11 mouse cellular contexts compared by ENCODE assay signal in genomic region chr5:128877425-128878035, GRCm38 (mm10).
DNase-seq lines count a peak whose midpoint lies in the region; ATAC-seq and TF ChIP-seq lines count a peak whose summit lies in the region.
"Had no signal": no experiment of that assay in that cellular context is flagged by ENCODE, and none has a peak within 500 bp of the region (broad histone marks: within the 10 kb centered on the region; RNA-seq: fewer than 3 reads in every experiment).

No protein-coding gene starts in this region.

- peak overlapping the region; percentile 45; the same call in 1 of the 2 replicates for H3K27ac ChIP-seq in hindbrain, embryonic 14.5 days
- H3K27ac ChIP-seq in hindbrain, embryonic 10.5 days, result no peak overlapping the region
- H3K27ac ChIP-seq in layer of hippocampus, adult 2 months, result peak overlapping the region; percentile 84
- peak overlapping the region; percentile 28; the same call in 1 of the 2 replicates for H3K27ac ChIP-seq in olfactory bulb, adult 2 months (ENCODE audit: insufficient read depth, low read depth, low read length)
- H3K27ac ChIP-seq: embryonic facial prominence, embryonic 12.5 days; stomach, postnatal 0 days had no signal

- no peak overlapping the region for H3K4me2 ChIP-seq in hindbrain, embryonic 14.5 days (replicated peaks)
- H3K4me2 ChIP-seq: embryonic facial prominence, embryonic 12.5 days had no signal

- H3K9me3 ChIP-seq in hindbrain, embryonic 14.5 days (ENCODE audit: control insufficient read depth, low read length), result no peaks in the 10 kb centered on the region
- no peaks in the 10 kb centered on the region for H3K9me3 ChIP-seq in hindbrain, embryonic 10.5 days
- H3K9me3 ChIP-seq: embryonic facial prominence, embryonic 12.5 days had no signal

- peak; percentile 77; the same call in 1 of the 2 replicates for ATAC-seq in hindbrain, embryonic 14.5 days (ENCODE audit: low FRiP score)

- TF ChIP-seq POLR2A in olfactory bulb, adult 2 months (IDR thresholded peaks at IDR 0.05; ENCODE audit: insufficient read depth, low read depth, low read length), result no peak
- no peak for TF ChIP-seq POLR2A in lung, adult 2 months (IDR thresholded peaks at IDR 0.05; ENCODE audit: borderline replicate concordance, extremely low read depth, low read depth, low read length)

- H3K4me1 ChIP-seq in hindbrain, embryonic 14.5 days (replicated peaks; ENCODE audit: control insufficient read depth, insufficient read depth, low read length), result peaks cover 9% of the 10 kb centered on the region; the same call in 1 of the 2 replicates
- H3K4me1 ChIP-seq in hindbrain, embryonic 10.5 days (replicated peaks), result peaks cover 12% of the 10 kb centered on the region; the same call in 1 of the 2 replicates
- H3K4me1 ChIP-seq in olfactory bulb, adult 2 months (ENCODE audit: control insufficient read depth, insufficient read depth, low read length), result peaks cover 28% of the 10 kb centered on the region
- H3K4me1 ChIP-seq in lung, adult 2 months (ENCODE audit: control insufficient read depth, insufficient read depth, low read length), result no peaks in the 10 kb centered on the region
- H3K4me1 ChIP-seq: embryonic facial prominence, embryonic 12.5 days had no signal

- 18% methylated on average over 16 of the region's 16 CpGs for WGBS in hindbrain, embryonic 14.5 days
- 23% methylated on average over 16 of the region's 16 CpGs for WGBS in hindbrain, embryonic 10.5 days
- 12% methylated on average over 14 of the region's 16 CpGs for WGBS in olfactory bulb, adult 2 months
- 12% methylated on average over 16 of the region's 16 CpGs for WGBS in lung, adult 2 months

- H3K9ac ChIP-seq in hindbrain, embryonic 14.5 days, result no peak overlapping the region
- H3K9ac ChIP-seq: embryonic facial prominence, embryonic 12.5 days had no signal

- H3K36me3 ChIP-seq in hindbrain, embryonic 14.5 days (replicated peaks; ENCODE audit: control insufficient read depth, insufficient read depth), result no peaks in the 10 kb centered on the region
- H3K36me3 ChIP-seq in hindbrain, embryonic 10.5 days, result no peaks in the 10 kb centered on the region
- H3K36me3 ChIP-seq: embryonic facial prominence, embryonic 12.5 days had no signal

- H3K4me3 ChIP-seq in hindbrain, embryonic 14.5 days (replicated peaks; ENCODE audit: low read length), result no peak overlapping the region
- H3K4me3 ChIP-seq in hindbrain, embryonic 10.5 days, result no peak overlapping the region
- no peak overlapping the region for H3K4me3 ChIP-seq in layer of hippocampus, adult 2 months
- no peak overlapping the region for H3K4me3 ChIP-seq in olfactory bulb, adult 2 months (ENCODE audit: insufficient read depth, low read depth, low read length)
- no peak overlapping the region for H3K4me3 ChIP-seq in lung, adult 2 months (replicated peaks; ENCODE audit: extremely low read depth, low read depth, low read length)
- H3K4me3 ChIP-seq: embryonic facial prominence, embryonic 12.5 days; myocyte had no signal

- peak; percentile 58 for DNase-seq in hindbrain, embryonic 14.5 days (ENCODE audit: low spot score)
- DNase-seq in hindbrain, embryonic 10.5 days (ENCODE audit: low spot score), result no peak
- peak; percentile 82 for DNase-seq in cerebellum, adult 9-11 months
- peak; percentile 59 to 66 for DNase-seq in layer of hippocampus, adult 2 months (ENCODE audit: low spot score in 2 of 2)
- no peak for DNase-seq in adrenal gland, adult (ENCODE audit: inconsistent age in 2 of 2, low spot score in 1 of 2)
- DNase-seq in embryo, embryonic 10 days (ENCODE audit: low spot score), result no peak
- DNase-seq in lung, adult 2 months, result no peak

- TF ChIP-seq CTCF in layer of hippocampus, adult 2 months (conservative IDR thresholded peaks at IDR 0.05), result no peak
- TF ChIP-seq CTCF in olfactory bulb, adult 2 months (IDR thresholded peaks at IDR 0.05; ENCODE audit: insufficient read depth, low read depth, low read length), result no peak
- no peak for TF ChIP-seq CTCF in lung, adult 2 months (IDR thresholded peaks at IDR 0.05; ENCODE audit: insufficient read depth, low read length)

- H3K27me3 ChIP-seq in hindbrain, embryonic 14.5 days (ENCODE audit: control insufficient read depth, insufficient read depth, low read length), result no peaks in the 10 kb centered on the region
- H3K27me3 ChIP-seq in hindbrain, embryonic 10.5 days (ENCODE audit: insufficient read depth, poor library complexity, severe bottlenecking), result peaks cover 9% of the 10 kb centered on the region; the same call in 1 of the 2 replicates

Comparison
In these comparisons a context has a peak if more than half of its experiments do, and no peak if none do; other contexts are left out.
1. DNase-seq: peak in hindbrain, embryonic 14.5 days (single experiment), cerebellum, adult 9-11 months (single experiment) and layer of hippocampus, adult 2 months (2 of 2); none in hindbrain, embryonic 10.5 days (single experiment), adrenal gland, adult (0 of 2), embryo, embryonic 10 days (single experiment) and lung, adult 2 months (single experiment).